Mouse (Mus musculus) v-Abl transformed pro-B cells (cell line): Measurements from ENCODE around the gene Smim17.
"Not testable (repeated sequence)": the region's sequence is repeated elsewhere in the genome, so short reads cannot be mapped to it uniquely, and the experiment has no call there.

ENCODE experiments used
- in situ Hi-C, 2 experiments: fragments of 400-800 bp; cut with MboI; formaldehyde crosslinking; loops; one replicate each; pipeline ENCODE4 v1.15.1; 2025; ENCODE audit not compliant: unreplicated experiment in 2 of 2

Gene Smim17

GRCm38 (mm10) chr7:6389449-6389848, 9.1 kb upstream of the Smim17 start:
- in situ Hi-C loops: loop anchor here in 1 of 2 experiments (10.0 kb wide), 1 partner anchor 735 kb away; the partner anchor contains the start of gene Zfp954

DNA sequence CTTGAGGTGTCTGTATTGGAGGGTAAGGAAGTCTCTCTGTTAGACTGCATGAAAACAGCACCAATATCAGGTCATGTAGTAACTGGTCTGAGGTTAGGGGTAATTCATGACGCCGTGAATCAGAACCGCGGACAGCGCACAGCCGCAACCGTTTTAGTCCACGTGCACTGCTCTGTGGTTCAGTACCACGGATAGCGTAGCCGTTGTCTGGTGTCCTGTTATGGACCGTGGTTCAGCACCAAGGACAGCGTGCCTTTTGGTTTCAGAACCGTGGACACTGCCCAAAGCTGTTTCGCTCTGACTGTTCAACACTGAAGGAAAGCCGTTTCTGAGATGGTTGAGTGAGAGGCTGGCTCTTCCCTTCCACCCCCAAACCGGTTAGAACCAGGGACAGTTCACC, 11.5 kb downstream of the Smim17 start, which contains the start of gene Gm20715:
Gm20715 (plus strand) TSS at position 235 of the 400 bp plus-strand sequence.
- in situ Hi-C loops: no loop called here

DNA sequence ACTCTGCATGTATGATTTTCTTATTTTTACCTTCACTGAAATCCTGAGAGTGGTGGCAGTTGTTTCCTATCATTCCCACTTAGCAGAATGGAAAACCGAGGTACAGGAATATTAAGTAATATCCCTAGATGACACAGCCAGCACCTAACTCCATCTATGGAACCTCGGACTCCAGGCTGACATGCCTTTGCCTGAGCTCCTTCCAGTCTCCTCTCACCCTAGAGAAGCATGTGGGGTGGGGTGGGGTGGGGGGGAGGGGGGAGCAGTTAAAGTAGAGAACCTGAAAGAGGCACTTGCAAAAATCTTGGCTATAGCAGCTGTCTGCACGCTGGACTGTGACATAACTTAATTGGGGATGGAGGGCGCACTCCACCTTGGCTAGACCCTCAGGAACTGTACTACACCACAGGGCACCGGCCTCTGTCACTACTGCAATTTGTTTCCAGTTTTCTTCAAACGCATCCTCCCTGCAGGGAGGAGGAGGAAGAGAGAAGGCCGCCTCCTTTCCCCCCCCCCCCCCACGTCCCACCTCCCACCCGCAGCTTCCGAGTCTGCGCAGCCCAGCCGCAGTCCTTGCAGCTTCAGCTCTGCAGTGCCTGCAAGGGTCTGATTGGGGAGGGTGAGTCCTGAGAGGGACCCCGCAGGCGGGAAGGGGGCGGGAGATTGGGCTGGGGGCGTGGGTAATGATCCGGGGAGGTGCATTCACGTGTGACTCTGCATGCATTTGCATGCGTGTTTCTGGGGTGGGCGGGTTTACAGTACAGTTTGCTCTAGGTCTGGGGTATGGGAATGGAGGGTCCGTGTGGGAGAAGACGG, 16.3 kb downstream of the Smim17 start:
- in situ Hi-C loops: no loop called here

GRCm38 (mm10) chr7:6415442-6415787, 16.9 kb downstream of the Smim17 start:
- in situ Hi-C loops: no loop called here

DNA sequence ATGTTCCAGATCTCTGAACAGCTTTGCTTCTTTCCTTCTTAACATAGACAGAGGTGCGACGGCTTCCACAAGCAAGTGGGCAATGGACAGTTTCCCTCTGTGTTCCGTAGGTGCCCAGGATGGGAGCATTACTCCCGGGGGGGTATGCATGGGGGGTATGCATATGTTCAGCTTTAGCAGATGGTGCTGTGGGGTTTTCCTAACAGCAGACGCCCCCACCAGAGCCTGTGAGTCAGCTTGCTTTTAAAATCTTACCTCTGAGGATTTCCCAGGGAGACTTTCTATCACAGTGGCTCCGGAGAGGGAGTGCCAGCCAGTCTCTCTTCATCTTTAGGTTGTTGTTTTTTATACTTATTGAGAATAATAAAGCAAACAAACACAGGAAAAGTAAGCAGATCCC, 21.4 kb downstream of the Smim17 start:
- in situ Hi-C loops: no loop called here

DNA sequence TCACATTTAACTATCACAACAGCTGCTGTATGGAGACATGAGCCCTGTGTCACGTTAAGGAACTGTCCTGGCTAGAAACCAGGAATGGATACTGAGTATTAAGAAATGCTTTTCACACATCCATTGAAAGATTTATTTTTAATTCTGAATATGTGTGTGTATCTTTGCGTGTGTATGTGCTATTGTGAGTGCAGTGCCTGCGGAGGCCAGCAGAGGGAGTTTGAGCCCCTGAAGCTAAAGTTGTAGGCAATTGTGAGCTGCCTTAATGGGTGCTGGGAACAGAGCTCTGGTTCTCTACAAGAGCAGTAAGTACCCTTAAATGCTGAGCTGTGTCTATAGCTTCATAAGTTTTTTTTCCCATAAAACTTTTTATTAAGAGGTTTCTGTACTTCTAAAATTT, 30.9 kb downstream of the Smim17 start:
- in situ Hi-C loops: loop anchor here in 1 of 2 experiments (5.0 kb wide), 1 partner anchor 72 kb away; no protein-coding TSS in a partner anchor

- in situ Hi-C loops: no loop called here
These were observed 31.8 kb downstream of the Smim17 start for GRCm38 (mm10) chr7:6430342-6430741.

- in situ Hi-C loops: no loop called here
These were observed 39.9 kb downstream of the Smim17 start, which contains the start of gene Olfr1344 for GRCm38 (mm10) chr7:6438388-6438787. TSS of gene Olfr1344 (plus strand) at chr7:6438688.

GRCm38 (mm10) chr7:6441173-6441572, 42.7 kb downstream of the Smim17 start:
- in situ Hi-C loops: no loop called here

GRCm38 (mm10) chr7:6447771-6448170, 49.3 kb downstream of the Smim17 start:
- in situ Hi-C loops: no loop called here

GRCm38 (mm10) chr7:6455868-6456267, 57.4 kb downstream of the Smim17 start, which contains the start of gene Olfr1336:
TSS of gene Olfr1336 (plus strand) at chr7:6456168.
- in situ Hi-C loops: no loop called here

DNA sequence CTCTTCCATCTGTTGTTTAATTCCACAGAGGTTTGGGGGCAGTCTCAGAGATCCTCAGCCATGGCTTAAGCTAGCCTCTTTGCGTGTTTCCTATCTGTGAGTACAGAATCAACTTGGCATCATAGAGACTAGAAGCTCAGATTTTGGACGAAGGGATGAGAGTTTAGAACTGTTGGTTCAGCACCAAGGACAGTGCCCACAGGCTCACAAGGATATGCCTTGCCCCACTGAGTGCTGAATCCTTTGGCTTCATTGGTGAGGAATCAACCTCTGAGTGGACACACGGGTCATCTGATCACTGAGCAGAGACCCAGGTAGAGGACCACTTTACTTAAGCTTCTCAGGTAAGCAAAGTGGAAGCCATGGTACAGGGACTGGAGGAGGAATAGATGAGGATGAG, 57.9 kb downstream of the Smim17 start:
- in situ Hi-C loops: no loop called here

DNA sequence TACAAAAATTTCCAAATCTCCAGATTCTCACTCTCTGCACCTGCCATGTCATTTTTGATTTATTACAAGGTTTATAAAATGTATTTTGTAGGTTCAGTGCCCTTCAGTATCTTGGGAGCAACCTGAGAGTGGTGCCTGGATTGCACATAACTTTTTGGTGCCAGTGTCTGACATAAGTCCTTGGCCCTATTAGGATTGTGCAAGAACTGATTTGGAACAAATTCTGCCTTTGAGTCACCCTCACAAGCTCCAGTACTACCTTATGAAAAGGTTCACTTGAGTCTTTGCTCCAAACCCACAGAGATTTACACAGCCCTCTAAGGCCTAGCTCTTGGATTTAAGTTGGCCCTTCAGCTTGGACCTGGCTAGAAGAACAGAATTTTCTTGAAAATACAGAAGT, 68.4 kb downstream of the Smim17 start, which contains the start of gene Olfr1346:
Olfr1346 (plus strand) TSS at position 151 of the 400 bp plus-strand sequence.
- in situ Hi-C loops: no loop called here

- in situ Hi-C loops: not testable (repeated sequence)
These were observed 79.1 kb downstream of the Smim17 start for GRCm38 (mm10) chr7:6477633-6478032.
